Mouse (Mus musculus) gonadal fat pad, adult 2 months (tissue): ENCODE measurements around the gene Ang. TPM values are rescaled to one million over a fixed set of nuclear protein-coding genes. Genes with fewer than 3 reads are reported as not detected.

ENCODE experiments used
- DNase-seq: peaks from one replicate; pipeline ENCODE4 v3.0.0-alpha.2; 2012; ENCODE audit warnings: low read depth
- polyA plus RNA-seq: library from polyadenylated mRNA; depleted of rRNA; stranded (reverse); fragments of >200 nt; gene quantifications from 2 replicates; pipeline ENCODE4 v1.2.3, GENCODE M21; 2012; rRNA removed

Ang gene
- polyA plus RNA-seq, 1 experiment = 20.6 TPM

- DNase-seq = no peak
Observed at GRCm38 (mm10) chr14:51128775-51129623, 38.0 kb downstream of the Ang start.

GRCm38 (mm10) chr14:51129624-51129975, 38.6 kb downstream of the Ang start:
- DNase-seq = no peak

- no peak for DNase-seq
Observed at GRCm38 (mm10) chr14:51130315-51130940, 39.5 kb downstream of the Ang start.

GRCm38 (mm10) chr14:51131086-51131815, 40.3 kb downstream of the Ang start:
- no peak for DNase-seq

- DNase-seq = no peak
Observed at GRCm38 (mm10) chr14:51132372-51132771, 41.4 kb downstream of the Ang start.

GRCm38 (mm10) chr14:51140342-51140741, 49.4 kb downstream of the Ang start:
- no peak for DNase-seq

- DNase-seq = no peak
Observed at GRCm38 (mm10) chr14:51142119-51142518, 51.2 kb downstream of the Ang start.

- DNase-seq = no peak
Observed at GRCm38 (mm10) chr14:51142568-51142967, 51.6 kb downstream of the Ang start.

- DNase-seq = no peak
Observed at GRCm38 (mm10) chr14:51143287-51143686, 52.3 kb downstream of the Ang start.

GRCm38 (mm10) chr14:51143937-51144336, 53.0 kb downstream of the Ang start:
- DNase-seq = no peak

GRCm38 (mm10) chr14:51144451-51144850, 53.5 kb downstream of the Ang start:
- DNase-seq = no peak

GRCm38 (mm10) chr14:51145521-51145920, 54.6 kb downstream of the Ang start:
- no peak for DNase-seq

GRCm38 (mm10) chr14:51146685-51147084, 55.7 kb downstream of the Ang start, which contains the start of gene Rnase1:
Gene Rnase1, minus strand, starts transcription at chr14:51146785.
- DNase-seq = no peak

GRCm38 (mm10) chr14:51148006-51148405, 57.1 kb downstream of the Ang start:
- DNase-seq = no peak

- DNase-seq = no peak
Observed at GRCm38 (mm10) chr14:51149164-51149563, 58.2 kb downstream of the Ang start.

- DNase-seq = no peak
Observed at GRCm38 (mm10) chr14:51150206-51150831, 59.4 kb downstream of the Ang start.

Other genes starting within 250 kb of the Ang start
- 29.1 and 43.4 TPM in 2 replicates for gene Tep1, start 220.6 kb upstream of the Ang start, polyA plus RNA-seq
- gene Klhl33, start 193.6 kb upstream of the Ang start, polyA plus RNA-seq = 2.1 and 2.2 TPM in 2 replicates
- gene Osgep, start 166.3 kb upstream of the Ang start, polyA plus RNA-seq = 88.0 and 102 TPM in 2 replicates
- gene Apex1, start 166.2 kb upstream of the Ang start, polyA plus RNA-seq = 53.7 and 58.3 TPM in 2 replicates
- 94.6 and 111 TPM in 2 replicates for gene Pip4p1, start 160.3 kb upstream of the Ang start, polyA plus RNA-seq
- 73.0 and 74.1 TPM in 2 replicates for gene Pnp, start 160.1 kb upstream of the Ang start, polyA plus RNA-seq
- 59.5 and 96.5 TPM in 2 replicates for gene Gm49342, start 146.6 kb upstream of the Ang start, polyA plus RNA-seq
- gene Pnp2, start 135.2 kb upstream of the Ang start, polyA plus RNA-seq = 5.4 and 6.8 TPM in 2 replicates
- gene Rnase10, start 83.4 kb upstream of the Ang start, polyA plus RNA-seq = 894 and 1,367 TPM in 2 replicates
- gene Rnase9, start 49.3 kb upstream of the Ang start, polyA plus RNA-seq = 470 and 637 TPM in 2 replicates
- gene Rnase11, start 41.0 kb upstream of the Ang start, polyA plus RNA-seq = 17.1 and 17.8 TPM in 2 replicates
- gene Rnase12, start 33.5 kb upstream of the Ang start, polyA plus RNA-seq = 504 and 632 TPM in 2 replicates
- 0.09 TPM in 1 of 2 replicates, not detected in the other for gene Olfr750, start 16.7 kb upstream of the Ang start, polyA plus RNA-seq
- 151 and 247 TPM in 2 replicates for gene Rnase4, start 73 bp upstream of the Ang start, polyA plus RNA-seq
- gene Eddm3b, start 23.3 kb downstream of the Ang start, polyA plus RNA-seq = 172 and 185 TPM in 2 replicates
- 14.7 and 16.5 TPM in 2 replicates for gene Rnase6, start 32.8 kb downstream of the Ang start, polyA plus RNA-seq
- 5.1 and 7.5 TPM in 2 replicates for gene Rnase1, start 55.6 kb downstream of the Ang start, polyA plus RNA-seq
- gene Rnase2b, start 71.1 kb downstream of the Ang start, polyA plus RNA-seq = not detected in 2 replicates
- gene Ang2, start 108.0 kb downstream of the Ang start, polyA plus RNA-seq = not detected in 2 replicates
- not detected in 2 replicates for gene Ear14, start 112.2 kb downstream of the Ang start, polyA plus RNA-seq
- 0.28 and 15.0 TPM in 2 replicates for gene Rnase2a, start 165.0 kb downstream of the Ang start, polyA plus RNA-seq